Mouse (Mus musculus) forebrain, postnatal 0 days (tissue): ENCODE results near the gene 4930519G04Rik. TPM values are rescaled to one million over a fixed set of nuclear protein-coding genes. Genes with fewer than 3 reads are reported as not detected.

Experiments used
- ATAC-seq: fragments of 200-750 bp; cut with Nextera tagmentation; 2 replicates; pipeline ENCODE4 v1.8.0; 2017; ENCODE audit warnings: mild to moderate bottlenecking, moderate library complexity
- DNase-seq: peaks from one replicate; pipeline ENCODE4 v3.0.0-alpha.2; 2015
- H3K27ac ChIP-seq: fragments of 300-500 bp; sonication (generic); 2 replicates; pipeline ENCODE4 v1.5.1; 2014; ENCODE audit warnings: low read depth, mild to moderate bottlenecking, antibody characterized with exemption, low read length, moderate library complexity, mixed read lengths
- H3K27me3 ChIP-seq: fragments of 300-500 bp; sonication (generic); 2 replicates; pipeline ENCODE4 v1.6.1; 2014; ENCODE audit warnings: mild to moderate bottlenecking, low read length, mixed read lengths; ENCODE audit not compliant: insufficient read depth
- H3K36me3 ChIP-seq: fragments of 300-500 bp; sonication (generic); 2 replicates; pipeline ENCODE4 v1.6.1; 2014; ENCODE audit warnings: mild to moderate bottlenecking, moderate library complexity; ENCODE audit not compliant: insufficient read depth
- H3K4me1 ChIP-seq: fragments of 300-500 bp; sonication (generic); 2 replicates; pipeline ENCODE4 v1.6.1; 2014; ENCODE audit warnings: antibody characterized with exemption; ENCODE audit not compliant: insufficient read depth
- H3K4me2 ChIP-seq: fragments of 300-500 bp; sonication (generic); 2 replicates; pipeline ENCODE4 v1.6.1; 2014; ENCODE audit warnings: low read depth, mild to moderate bottlenecking, moderate library complexity
- H3K4me3 ChIP-seq: fragments of 300-500 bp; sonication (generic); 2 replicates; pipeline ENCODE4 v1.5.1; 2014; ENCODE audit warnings: low read depth, low read length, mixed read lengths
- H3K9ac ChIP-seq: fragments of 300-500 bp; sonication (generic); 2 replicates; pipeline ENCODE4 v1.6.1; 2014; ENCODE audit warnings: mild to moderate bottlenecking
- H3K9me3 ChIP-seq: fragments of 300-500 bp; sonication (generic); 2 replicates; pipeline ENCODE4 v1.6.1; 2016; ENCODE audit warnings: low read length
- CTCF ChIP-seq: sonication (generic); IDR thresholded peaks from 2 replicates; pipeline ENCODE4 v1.5.1; 2016; ENCODE audit warnings: antibody characterized with exemption, control low read depth, low read depth
- WGBS: fragments of 180-500 bp; shearing (Covaris S2); extraction: QIAGEN DNeasy Blood & Tissue Kit; methylation state at CpG from one replicate; pipeline ENCODE4 v1.1.7; 2014; 5-methylcytosine and 5-hydroxymethylcytosine counted together
- microRNA-seq, 2 experiments: library from miRNA; unstranded; fragments of <30 nt; microRNA quantifications; one replicate each; pipeline ENCODE4; 2016
- polyA plus RNA-seq: library from polyadenylated mRNA; unstranded; fragments of >200 nt; fragmentation: Nextera tagmentation; extraction: Ambion mirVana; gene quantifications from 2 replicates; pipeline ENCODE4 v1.2.1, GENCODE M21; 2015
- total RNA-seq: library from RNA; depleted of rRNA; stranded (reverse); fragments of >200 nt; gene quantifications from 2 replicates; pipeline ENCODE4 v1.2.3, GENCODE M21; 2014; rRNA removed

4930519G04Rik gene
- total and polyA plus RNA-seq, 2 experiments from 2014 or later: not detected

DNA sequence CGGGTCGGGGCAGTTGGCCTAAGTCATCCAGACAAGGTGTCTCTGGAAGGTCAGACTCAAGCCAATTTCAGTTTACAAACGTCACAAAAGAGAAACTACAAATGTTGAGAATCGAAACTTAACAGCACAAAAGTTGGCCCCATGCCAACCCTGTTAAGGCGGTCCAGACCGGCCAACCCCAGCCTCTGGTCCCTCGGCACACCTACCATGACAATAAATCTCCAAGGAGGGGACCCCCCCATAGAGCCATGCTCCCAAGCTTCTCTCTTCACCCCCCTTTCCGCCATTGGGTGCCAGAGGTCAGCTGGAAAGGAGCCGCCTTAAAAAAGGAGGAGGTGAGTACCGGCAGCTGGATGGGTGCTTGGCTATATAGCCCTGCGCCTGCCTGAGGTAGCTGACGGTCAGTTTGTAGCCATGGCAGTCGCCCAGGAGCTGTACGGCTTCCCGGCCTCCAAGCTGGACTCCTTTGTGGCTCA, 69.6 kb downstream of the 4930519G04Rik start, which contains the start of gene Oasl1:
Gene Oasl1 (plus strand): TSS at position 243 of the 476 bp plus-strand sequence.
- Histone ChIP-seq H3K27ac (no peak within 1 kb of the TSS), H3K36me3 (no peaks in the 10 kb centered on the region), H3K27me3 (no peaks in the 10 kb centered on the region), H3K4me1 (no peaks in the 10 kb centered on the region), H3K4me2 (peak within 1 kb of the TSS; percentile 33), H3K9me3 (no peaks in the 10 kb centered on the region), H3K4me3 (no peak within 1 kb of the TSS), H3K9ac (no peak within 1 kb of the TSS)
- 34% methylated on average over 15 of the region's 15 CpGs for WGBS
- DNase-seq (peak; percentile 29), ATAC-seq (no peak)
- no peak for TF ChIP-seq CTCF

- no peaks in the 10 kb centered on the region for H3K4me1 ChIP-seq
- H3K9ac ChIP-seq: no peak overlapping the region
- TF ChIP-seq CTCF: no peak
- DNase-seq (no peak), ATAC-seq (no peak)
- H3K36me3 ChIP-seq: no peaks in the 10 kb centered on the region
- no peak overlapping the region for H3K4me2 ChIP-seq
- no peak overlapping the region for H3K27ac ChIP-seq
- H3K4me3 ChIP-seq: no peak overlapping the region
- H3K9me3 ChIP-seq: no peaks in the 10 kb centered on the region
- no peaks in the 10 kb centered on the region for H3K27me3 ChIP-seq
- 61% methylated on average over 1 of the region's 1 CpGs for WGBS
Measured at GRCm38 (mm10) chr5:114926153-114926684, 72.8 kb downstream of the 4930519G04Rik start.

DNA sequence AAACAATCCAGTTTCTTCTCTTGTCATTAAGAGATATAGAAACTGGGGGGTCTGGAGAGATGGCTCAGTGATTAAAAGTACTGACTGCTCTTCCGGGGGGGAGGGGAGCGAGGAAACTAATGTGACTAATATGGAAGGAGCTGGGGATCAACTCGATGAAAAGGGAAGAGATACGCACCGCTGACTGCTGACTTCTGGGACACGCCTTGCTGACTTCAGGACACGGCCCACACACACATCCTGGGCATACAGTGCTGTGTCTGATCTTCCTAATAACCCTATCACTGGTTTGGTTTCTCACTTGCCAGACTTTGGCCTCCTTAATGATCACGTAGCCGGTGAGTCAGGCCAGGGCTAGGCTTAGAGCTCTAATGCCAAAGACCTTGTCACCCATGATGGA, 73.3 kb downstream of the 4930519G04Rik start:
- ATAC-seq: no peak
- WGBS: 83% methylated on average over 9 of the region's 9 CpGs

DNA sequence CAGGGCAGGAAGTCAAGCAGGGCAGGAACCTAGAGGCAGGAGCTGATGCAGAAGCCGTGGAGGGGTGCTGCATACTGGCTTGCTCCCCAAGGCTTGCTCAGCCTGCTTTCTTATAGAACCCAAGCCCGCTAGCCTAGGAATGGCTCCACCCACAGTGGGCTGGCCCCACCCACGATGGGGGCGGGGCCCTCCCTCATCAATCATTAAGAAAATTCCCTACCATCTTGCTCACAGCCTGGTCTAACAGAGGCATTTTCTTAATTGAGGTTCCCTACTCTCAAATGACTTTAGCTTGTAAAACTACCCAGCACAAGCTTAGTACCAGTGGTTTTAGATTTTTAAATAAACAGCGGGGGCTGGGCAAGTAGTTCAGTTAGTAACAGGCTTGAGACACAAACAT, 78.2 kb downstream of the 4930519G04Rik start:
- WGBS: 63% methylated on average over 5 of the region's 5 CpGs
- H3K4me3 ChIP-seq: no peak overlapping the region
- no peaks in the 10 kb centered on the region for H3K36me3 ChIP-seq
- no peak for ATAC-seq
- no peak overlapping the region for H3K9ac ChIP-seq
- no peak overlapping the region for H3K4me2 ChIP-seq
- DNase-seq: no peak
- H3K27ac ChIP-seq: no peak overlapping the region
- H3K9me3 ChIP-seq: no peaks in the 10 kb centered on the region
- no peaks in the 10 kb centered on the region for H3K27me3 ChIP-seq
- TF ChIP-seq CTCF: no peak
- no peaks in the 10 kb centered on the region for H3K4me1 ChIP-seq

More for the DNA sequence above, 73.3 kb downstream of the 4930519G04Rik start:
- H3K36me3 ChIP-seq: no peaks in the 10 kb centered on the region
- no peak for DNase-seq
- H3K27ac ChIP-seq: no peak overlapping the region
- no peak overlapping the region for H3K9ac ChIP-seq
- H3K4me3 ChIP-seq: no peak overlapping the region
- H3K9me3 ChIP-seq: no peaks in the 10 kb centered on the region
- no peak overlapping the region for H3K4me2 ChIP-seq
- TF ChIP-seq CTCF: no peak
- no peaks in the 10 kb centered on the region for H3K27me3 ChIP-seq
- H3K4me1 ChIP-seq: no peaks in the 10 kb centered on the region

DNA sequence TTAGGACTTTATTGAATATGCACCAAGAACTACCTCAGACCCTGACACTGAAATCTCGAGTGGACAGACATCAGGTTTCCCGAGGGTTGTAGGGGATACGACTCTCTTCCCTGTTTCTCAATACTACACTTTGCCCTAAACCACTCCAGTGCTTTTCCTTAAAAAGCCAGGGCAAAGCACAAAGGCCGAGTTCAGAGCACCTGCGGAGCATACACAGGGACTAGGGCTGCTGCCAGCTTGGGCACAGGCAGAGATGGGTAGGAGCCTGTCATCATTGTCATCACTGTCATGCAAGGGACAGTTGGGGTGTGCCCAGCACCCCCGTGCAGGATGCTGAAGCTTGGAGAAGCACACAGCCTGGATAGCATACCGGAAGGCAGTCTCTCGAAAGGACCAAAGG, 79.7 kb downstream of the 4930519G04Rik start:
- Histone ChIP-seq H3K9ac (no peak overlapping the region), H3K4me1 (no peaks in the 10 kb centered on the region), H3K4me3 (no peak overlapping the region), H3K9me3 (no peaks in the 10 kb centered on the region), H3K36me3 (no peaks in the 10 kb centered on the region), H3K4me2 (no peak overlapping the region), H3K27me3 (no peaks in the 10 kb centered on the region), H3K27ac (no peak overlapping the region)
- TF ChIP-seq CTCF: no peak
- ATAC-seq (no peak), DNase-seq (no peak)
- 85% methylated on average over 8 of the region's 8 CpGs for WGBS

Small RNA genes lying within 50 kb of the gene (microRNA-seq; reads per million reads assigned to microRNA genes)
- gene Mir6240: 4.1 to 5.8 reads per million in 2 experiments

Other genes starting within 250 kb of the 4930519G04Rik start
- gene Trpv4, start 195.2 kb upstream of the 4930519G04Rik start, total RNA-seq: 0.81 and 1.5 TPM in 2 replicates
- 1.3 and 2.4 TPM in 2 replicates for gene Trpv4, start 195.2 kb upstream of the 4930519G04Rik start, polyA plus RNA-seq
- gene Gltp, start 162.7 kb upstream of the 4930519G04Rik start, total RNA-seq: 14.1 and 19.8 TPM in 2 replicates
- 26.4 and 32.1 TPM in 2 replicates for gene Gltp, start 162.7 kb upstream of the 4930519G04Rik start, polyA plus RNA-seq
- gene Tchp, start 145.9 kb upstream of the 4930519G04Rik start, total RNA-seq: 14.1 and 14.4 TPM in 2 replicates
- 7.4 and 11.8 TPM in 2 replicates for gene Tchp, start 145.9 kb upstream of the 4930519G04Rik start, polyA plus RNA-seq
- gene Ankrd13a, start 79.0 kb upstream of the 4930519G04Rik start, total RNA-seq: 34.3 and 44.8 TPM in 2 replicates
- gene Ankrd13a, start 79.0 kb upstream of the 4930519G04Rik start, polyA plus RNA-seq: 20.7 and 20.8 TPM in 2 replicates
- 42.2 and 57.6 TPM in 2 replicates for gene Git2, start 78.1 kb upstream of the 4930519G04Rik start, total RNA-seq
- gene Git2, start 78.1 kb upstream of the 4930519G04Rik start, polyA plus RNA-seq: 21.9 and 31.1 TPM in 2 replicates
- gene 1500011B03Rik, start 30.2 kb upstream of the 4930519G04Rik start, total RNA-seq: 298 and 325 TPM in 2 replicates
- 378 and 431 TPM in 2 replicates for gene 1500011B03Rik, start 30.2 kb upstream of the 4930519G04Rik start, polyA plus RNA-seq
- gene Gm9936, start 5.0 kb downstream of the 4930519G04Rik start, total RNA-seq: 3.6 and 4.2 TPM in 2 replicates
- gene Gm9936, start 5.0 kb downstream of the 4930519G04Rik start, polyA plus RNA-seq: 1.8 and 3.2 TPM in 2 replicates
- gene Oasl2, start 43.3 kb downstream of the 4930519G04Rik start, total RNA-seq: 4.2 and 7.0 TPM in 2 replicates
- 4.2 and 4.8 TPM in 2 replicates for gene Oasl2, start 43.3 kb downstream of the 4930519G04Rik start, polyA plus RNA-seq
- 0.54 and 1.7 TPM in 2 replicates for gene Oasl1, start 69.6 kb downstream of the 4930519G04Rik start, total RNA-seq
- gene Oasl1, start 69.6 kb downstream of the 4930519G04Rik start, polyA plus RNA-seq: 0.38 and 0.73 TPM in 2 replicates
- gene 2210016L21Rik, start 88.5 kb downstream of the 4930519G04Rik start, total RNA-seq: 81.0 and 86.0 TPM in 2 replicates
- 167 and 170 TPM in 2 replicates for gene 2210016L21Rik, start 88.5 kb downstream of the 4930519G04Rik start, polyA plus RNA-seq
- not detected in 2 replicates for gene Hnf1a, start 117.4 kb downstream of the 4930519G04Rik start, total RNA-seq
- not detected in 2 replicates for gene Hnf1a, start 117.4 kb downstream of the 4930519G04Rik start, polyA plus RNA-seq
- 79.1 and 114 TPM in 2 replicates for gene Sppl3, start 157.5 kb downstream of the 4930519G04Rik start, total RNA-seq
- 36.0 and 43.5 TPM in 2 replicates for gene Sppl3, start 157.5 kb downstream of the 4930519G04Rik start, polyA plus RNA-seq
- gene Gm10401, start 244.6 kb downstream of the 4930519G04Rik start, total RNA-seq: not detected in 2 replicates
- 32.5 and 44.0 TPM in 2 replicates for gene Gm10401, start 244.6 kb downstream of the 4930519G04Rik start, polyA plus RNA-seq